Mouse (Mus musculus): ENCODE results near the gene Smim24. TPM values are rescaled to one million over a fixed set of nuclear protein-coding genes. Genes with fewer than 3 reads are reported as not detected.
A peak's percentile ranks its signal among the peaks of the same experiment; 100 is the strongest.

Gene Smim24
- polyA plus RNA-seq, 1 experiment from 2014 or later: 3.4 TPM

DNA sequence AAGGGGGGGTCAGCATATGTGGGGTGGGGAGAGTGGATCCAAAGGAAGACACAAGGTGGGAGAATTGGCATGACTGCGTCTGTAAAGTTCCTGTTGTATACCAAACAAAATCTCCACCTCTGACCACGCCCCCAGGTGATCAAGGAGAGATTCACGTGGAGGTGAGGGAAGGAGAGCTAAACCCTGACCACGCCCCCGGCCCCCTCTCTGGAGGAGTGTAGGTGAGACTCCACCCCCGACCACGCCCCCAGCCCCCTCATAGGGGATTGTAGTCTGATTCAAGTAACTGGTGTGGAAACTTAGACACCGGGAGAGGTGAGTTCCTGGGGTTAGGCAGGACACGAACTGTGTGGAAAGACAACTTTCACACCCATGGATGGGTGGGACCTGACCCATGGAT, 11.2 kb downstream of the Smim24 start:
- no peak overlapping the region for H3K4me2 ChIP-seq (ENCODE audit: low read depth, low read length)
- H3K27ac ChIP-seq (replicated peaks; ENCODE audit: low read depth, low read length): 0 out of 2 replicates have a peak overlapping the region, but pooled peaks have one; percentile 16
- H3K9me3 ChIP-seq (replicated peaks; ENCODE audit: control insufficient read depth, low read length): no peaks in the 10 kb centered on the region
- DNase-seq (ENCODE audit: low spot score) (no peak), ATAC-seq (replicated peaks; ENCODE audit: insufficient number of reproducible peaks, low FRiP score, low TSS enrichment, low read depth) (no peak)
- H3K27me3 ChIP-seq (ENCODE audit: control insufficient read depth, insufficient read depth, low read length): peaks cover 2% of the 10 kb centered on the region; the same call in 1 of the 2 replicates
- 15% methylated on average over 9 of the region's 9 CpGs for WGBS
- no peak overlapping the region for H3K9ac ChIP-seq (replicated peaks; ENCODE audit: low read length)
- peaks cover 32% of the 10 kb centered on the region for H3K4me1 ChIP-seq (ENCODE audit: control insufficient read depth, insufficient read depth, low read length)
- H3K4me3 ChIP-seq (ENCODE audit: low read depth, low read length): no peak overlapping the region
- no peaks in the 10 kb centered on the region for H3K36me3 ChIP-seq (replicated peaks; ENCODE audit: control insufficient read depth, insufficient read depth, low read depth, low read length)

DNA sequence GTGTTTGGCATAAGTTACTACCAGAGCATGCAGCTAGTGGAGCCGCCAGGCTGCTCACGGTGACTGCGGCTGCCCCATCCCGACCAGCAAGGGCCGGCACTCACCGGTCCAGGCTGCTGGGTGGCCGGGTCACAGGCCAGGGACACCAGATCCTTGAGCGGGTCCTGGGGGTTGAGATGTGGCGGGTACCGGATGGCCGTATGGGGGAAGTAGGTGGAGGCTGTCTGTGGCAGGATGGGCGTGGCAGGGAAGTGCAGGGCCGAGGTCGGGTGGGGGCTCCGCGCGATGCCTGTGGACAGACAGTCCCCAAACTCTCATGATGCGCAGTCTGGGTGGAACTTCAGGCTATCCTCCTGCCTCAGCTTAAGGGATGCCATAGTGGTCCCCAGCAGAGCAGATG, 11.9 kb downstream of the Smim24 start:
- H3K4me3 ChIP-seq (ENCODE audit: low read depth, low read length): no peak overlapping the region
- H3K27ac ChIP-seq (replicated peaks; ENCODE audit: low read depth, low read length): 0 out of 2 replicates have a peak overlapping the region, but pooled peaks have one; percentile 16
- H3K27me3 ChIP-seq (ENCODE audit: control insufficient read depth, insufficient read depth, low read length): peaks cover 2% of the 10 kb centered on the region; the same call in 1 of the 2 replicates
- H3K4me1 ChIP-seq (ENCODE audit: control insufficient read depth, insufficient read depth, low read length): peaks cover 33% of the 10 kb centered on the region
- no peak for ATAC-seq (replicated peaks; ENCODE audit: insufficient number of reproducible peaks, low FRiP score, low TSS enrichment, low read depth)
- H3K9ac ChIP-seq (replicated peaks; ENCODE audit: low read length): no peak overlapping the region
- DNase-seq (ENCODE audit: low spot score): no peak
- H3K4me2 ChIP-seq (ENCODE audit: low read depth, low read length): no peak overlapping the region
- 62% methylated on average over 18 of the region's 18 CpGs for WGBS
- no peaks in the 10 kb centered on the region for H3K9me3 ChIP-seq (replicated peaks; ENCODE audit: control insufficient read depth, low read length)
- H3K36me3 ChIP-seq (replicated peaks; ENCODE audit: control insufficient read depth, insufficient read depth, low read depth, low read length): no peaks in the 10 kb centered on the region

- Histone ChIP-seq H3K27ac (replicated peaks; ENCODE audit: low read depth, low read length) (no peak overlapping the region), H3K4me2 (ENCODE audit: low read depth, low read length) (no peak overlapping the region; the same call in 1 of the 2 replicates), H3K36me3 (replicated peaks; ENCODE audit: control insufficient read depth, insufficient read depth, low read depth, low read length) (no peaks in the 10 kb centered on the region), H3K9me3 (replicated peaks; ENCODE audit: control insufficient read depth, low read length) (no peaks in the 10 kb centered on the region), H3K9ac (replicated peaks; ENCODE audit: low read length) (no peak overlapping the region), H3K27me3 (ENCODE audit: control insufficient read depth, insufficient read depth, low read length) (peaks cover 2% of the 10 kb centered on the region; the same call in 1 of the 2 replicates), H3K4me3 (ENCODE audit: low read depth, low read length) (no peak overlapping the region), H3K4me1 (ENCODE audit: control insufficient read depth, insufficient read depth, low read length) (peaks cover 29% of the 10 kb centered on the region)
- ATAC-seq (replicated peaks; ENCODE audit: insufficient number of reproducible peaks, low FRiP score, low TSS enrichment, low read depth) (no peak), DNase-seq (ENCODE audit: low spot score) (peak; percentile 64)
- 44% methylated on average over 13 of the region's 13 CpGs for WGBS
These were observed 12.8 kb downstream of the Smim24 start for GRCm38 (mm10) chr10:81405588-81406201.

GRCm38 (mm10) chr10:81406504-81407440, 13.9 kb downstream of the Smim24 start:
- WGBS: 20% methylated on average over 24 of the region's 24 CpGs
- Histone ChIP-seq H3K36me3 (replicated peaks; ENCODE audit: control insufficient read depth, insufficient read depth, low read depth, low read length) (no peaks in the 10 kb centered on the region; the same call in 1 of the 2 replicates), H3K27ac (replicated peaks; ENCODE audit: low read depth, low read length) (0 out of 2 replicates have a peak overlapping the region, but pooled peaks have one; percentile 20), H3K4me3 (ENCODE audit: low read depth, low read length) (peak overlapping the region; percentile 21; the same call in 1 of the 2 replicates), H3K4me1 (ENCODE audit: control insufficient read depth, insufficient read depth, low read length) (peaks cover 28% of the 10 kb centered on the region), H3K27me3 (ENCODE audit: control insufficient read depth, insufficient read depth, low read length) (peaks cover 2% of the 10 kb centered on the region; the same call in 1 of the 2 replicates), H3K9me3 (replicated peaks; ENCODE audit: control insufficient read depth, low read length) (no peaks in the 10 kb centered on the region), H3K9ac (replicated peaks; ENCODE audit: low read length) (peak overlapping the region; percentile 43), H3K4me2 (ENCODE audit: low read depth, low read length) (peak overlapping the region; percentile 43)
- no peak for ATAC-seq (replicated peaks; ENCODE audit: insufficient number of reproducible peaks, low FRiP score, low TSS enrichment, low read depth)
- no peak for DNase-seq (ENCODE audit: low spot score)

GRCm38 (mm10) chr10:81407539-81408423, 14.9 kb downstream of the Smim24 start:
- no peaks in the 10 kb centered on the region; the same call in 1 of the 2 replicates for H3K36me3 ChIP-seq (replicated peaks; ENCODE audit: control insufficient read depth, insufficient read depth, low read depth, low read length)
- DNase-seq (ENCODE audit: low spot score): peak; percentile 66
- H3K4me3 ChIP-seq (ENCODE audit: low read depth, low read length): peak overlapping the region; percentile 21; the same call in 1 of the 2 replicates
- no peak overlapping the region for H3K27ac ChIP-seq (replicated peaks; ENCODE audit: low read depth, low read length)
- ATAC-seq (replicated peaks; ENCODE audit: insufficient number of reproducible peaks, low FRiP score, low TSS enrichment, low read depth): no peak
- H3K9ac ChIP-seq (replicated peaks; ENCODE audit: low read length): peak overlapping the region; percentile 43; the same call in 1 of the 2 replicates
- 19% methylated on average over 31 of the region's 31 CpGs for WGBS
- peaks cover 2% of the 10 kb centered on the region; the same call in 1 of the 2 replicates for H3K27me3 ChIP-seq (ENCODE audit: control insufficient read depth, insufficient read depth, low read length)
- peak overlapping the region; percentile 43 for H3K4me2 ChIP-seq (ENCODE audit: low read depth, low read length)
- H3K4me1 ChIP-seq (ENCODE audit: control insufficient read depth, insufficient read depth, low read length): peaks cover 21% of the 10 kb centered on the region
- no peaks in the 10 kb centered on the region for H3K9me3 ChIP-seq (replicated peaks; ENCODE audit: control insufficient read depth, low read length)

DNA sequence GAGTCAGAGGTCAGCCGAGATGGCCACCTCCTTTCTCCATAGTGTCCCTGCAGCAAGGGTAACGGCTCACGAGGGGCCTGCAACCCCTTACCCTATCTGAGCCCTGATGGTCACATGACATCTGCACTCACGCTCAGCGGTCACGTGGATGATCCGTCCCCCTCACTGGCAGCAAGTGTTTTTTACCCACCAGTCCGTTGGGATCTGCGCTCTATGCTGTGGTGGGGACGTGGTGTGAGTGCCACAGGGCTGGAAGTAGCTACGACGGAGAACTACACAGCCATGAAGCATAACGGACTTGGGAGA, 15.5 kb downstream of the Smim24 start:
- no peak overlapping the region for H3K4me3 ChIP-seq (ENCODE audit: low read depth, low read length)

GRCm38 (mm10) chr10:81408871-81409291, 16.0 kb downstream of the Smim24 start:
- no peak overlapping the region for H3K4me2 ChIP-seq (ENCODE audit: low read depth, low read length)
- no peaks in the 10 kb centered on the region; the same call in 1 of the 2 replicates for H3K36me3 ChIP-seq (replicated peaks; ENCODE audit: control insufficient read depth, insufficient read depth, low read depth, low read length)
- peaks cover 2% of the 10 kb centered on the region; the same call in 1 of the 2 replicates for H3K27me3 ChIP-seq (ENCODE audit: control insufficient read depth, insufficient read depth, low read length)
- H3K9ac ChIP-seq (replicated peaks; ENCODE audit: low read length): no peak overlapping the region
- WGBS: 15% methylated on average over 9 of the region's 9 CpGs
- no peaks in the 10 kb centered on the region for H3K9me3 ChIP-seq (replicated peaks; ENCODE audit: control insufficient read depth, low read length)
- H3K27ac ChIP-seq (replicated peaks; ENCODE audit: low read depth, low read length): peak overlapping the region; percentile 41; the same call in 1 of the 2 replicates
- peak; percentile 69 for DNase-seq (ENCODE audit: low spot score)
- peaks cover 15% of the 10 kb centered on the region for H3K4me1 ChIP-seq (ENCODE audit: control insufficient read depth, insufficient read depth, low read length)
- ATAC-seq (replicated peaks; ENCODE audit: insufficient number of reproducible peaks, low FRiP score, low TSS enrichment, low read depth): peak; percentile 7; the same call in 1 of the 2 replicates
- no peak overlapping the region for H3K4me3 ChIP-seq (ENCODE audit: low read depth, low read length)

More for the DNA sequence above, 15.5 kb downstream of the Smim24 start:
- Histone ChIP-seq H3K27ac (replicated peaks; ENCODE audit: low read depth, low read length) (peak overlapping the region; percentile 41; the same call in 1 of the 2 replicates), H3K27me3 (ENCODE audit: control insufficient read depth, insufficient read depth, low read length) (peaks cover 2% of the 10 kb centered on the region; the same call in 1 of the 2 replicates), H3K4me1 (ENCODE audit: control insufficient read depth, insufficient read depth, low read length) (peaks cover 15% of the 10 kb centered on the region), H3K4me2 (ENCODE audit: low read depth, low read length) (no peak overlapping the region), H3K9me3 (replicated peaks; ENCODE audit: control insufficient read depth, low read length) (no peaks in the 10 kb centered on the region), H3K9ac (replicated peaks; ENCODE audit: low read length) (no peak overlapping the region; the same call in 1 of the 2 replicates), H3K36me3 (replicated peaks; ENCODE audit: control insufficient read depth, insufficient read depth, low read depth, low read length) (no peaks in the 10 kb centered on the region; the same call in 1 of the 2 replicates)
- DNase-seq (ENCODE audit: low spot score) (no peak), ATAC-seq (replicated peaks; ENCODE audit: insufficient number of reproducible peaks, low FRiP score, low TSS enrichment, low read depth) (no peak)
- 36% methylated on average over 13 of the region's 13 CpGs for WGBS
